Comparison of ENCODE assay signal across 13 mouse cellular contexts in the genomic region with DNA sequence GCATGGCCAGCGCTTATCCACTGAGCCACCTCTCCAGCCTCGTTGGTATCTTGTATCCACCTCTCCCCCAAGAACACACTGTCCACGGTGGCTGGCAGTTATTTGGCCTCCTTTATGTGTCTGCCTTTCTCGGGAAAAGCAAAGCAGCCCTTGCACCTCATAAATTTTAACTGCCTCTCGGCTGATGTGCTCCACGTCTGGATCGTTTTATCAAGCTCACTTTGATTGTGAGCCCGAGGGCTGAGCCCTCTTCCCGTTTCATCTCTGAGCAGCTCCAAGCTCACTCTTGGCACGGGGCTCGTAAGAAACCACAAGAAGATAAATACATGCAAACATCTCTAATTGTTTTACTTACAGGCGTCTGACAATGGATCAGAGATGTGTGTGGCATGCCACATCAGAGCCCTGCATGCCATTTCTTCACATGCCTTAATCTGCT.
DNase-seq lines count a peak whose midpoint lies in the region; ATAC-seq and TF ChIP-seq lines count a peak whose summit lies in the region.
"Had no signal": no experiment of that assay in that cellular context is flagged by ENCODE, and none has a peak within 500 bp of the region (broad histone marks: within the 10 kb centered on the region; RNA-seq: fewer than 3 reads in every experiment).

No protein-coding gene starts in this region.

- H3K9ac ChIP-seq in hindbrain, embryonic 13.5 days: no peak overlapping the region
- no peak overlapping the region for H3K9ac ChIP-seq in hindbrain, embryonic 12.5 days
- H3K9ac ChIP-seq in midbrain, embryonic 12.5 days (replicated peaks): no peak overlapping the region
- H3K9ac ChIP-seq: neural tube, embryonic 12.5 days had no signal

- H3K4me1 ChIP-seq in hindbrain, embryonic 13.5 days (replicated peaks): peaks cover 35% of the 10 kb centered on the region
- H3K4me1 ChIP-seq in hindbrain, embryonic 12.5 days: peaks cover 17% of the 10 kb centered on the region
- peaks cover 27% of the 10 kb centered on the region for H3K4me1 ChIP-seq in limb, embryonic 10.5 days
- H3K4me1 ChIP-seq in midbrain, embryonic 12.5 days: peaks cover 7% of the 10 kb centered on the region; the same call in 1 of the 2 replicates
- H3K4me1 ChIP-seq: heart, embryonic 10.5 days had no signal

- no peak overlapping the region for H3K4me3 ChIP-seq in hindbrain, embryonic 13.5 days
- no peak overlapping the region for H3K4me3 ChIP-seq in hindbrain, embryonic 12.5 days
- no peak overlapping the region for H3K4me3 ChIP-seq in limb, embryonic 10.5 days
- H3K4me3 ChIP-seq in midbrain, embryonic 12.5 days: no peak overlapping the region
- H3K4me3 ChIP-seq: gastrocnemius, adult 2 months; heart, embryonic 10.5 days; neural tube, embryonic 12.5 days had no signal

- ATAC-seq in hindbrain, embryonic 13.5 days (ENCODE audit: low FRiP score): no peak
- ATAC-seq in hindbrain, embryonic 12.5 days (ENCODE audit: low FRiP score): no peak
- no peak for ATAC-seq in midbrain, embryonic 12.5 days (ENCODE audit: low FRiP score, low read depth)
- ATAC-seq: hindbrain, embryonic 16.5 days had no signal

- peak overlapping the region; percentile 64 for H3K27ac ChIP-seq in hindbrain, embryonic 13.5 days
- H3K27ac ChIP-seq in hindbrain, embryonic 12.5 days: no peak overlapping the region
- no peak overlapping the region for H3K27ac ChIP-seq in limb, embryonic 10.5 days
- H3K27ac ChIP-seq in midbrain, embryonic 12.5 days (replicated peaks): 0 out of 2 replicates have a peak overlapping the region, but pooled peaks have one; percentile 35
- H3K27ac ChIP-seq: gastrocnemius, adult 2 months; heart, embryonic 10.5 days; neural tube, embryonic 12.5 days had no signal

- WGBS in hindbrain, embryonic 13.5 days: 45% methylated on average over 12 of the region's 12 CpGs
- WGBS in hindbrain, embryonic 12.5 days: 59% methylated on average over 12 of the region's 12 CpGs
- WGBS in limb, embryonic 10.5 days: 19% methylated on average over 12 of the region's 12 CpGs
- 53% methylated on average over 12 of the region's 12 CpGs for WGBS in midbrain, embryonic 12.5 days

- no peaks in the 10 kb centered on the region for H3K36me3 ChIP-seq in hindbrain, embryonic 13.5 days
- no peaks in the 10 kb centered on the region for H3K36me3 ChIP-seq in hindbrain, embryonic 12.5 days
- H3K36me3 ChIP-seq in limb, embryonic 10.5 days: no peaks in the 10 kb centered on the region
- H3K36me3 ChIP-seq in midbrain, embryonic 12.5 days: no peaks in the 10 kb centered on the region
- H3K36me3 ChIP-seq: heart, embryonic 10.5 days; neural tube, embryonic 12.5 days had no signal

- no peak for TF ChIP-seq CTCF in brain, embryonic 14.5 days (IDR thresholded peaks at IDR 0.05; ENCODE audit: borderline replicate concordance, extremely low read depth, insufficient read depth, insufficient read length)

- H3K27me3 ChIP-seq in hindbrain, embryonic 13.5 days: 0 out of 2 replicates have a peak, but pooled peaks cover 16% of the 10 kb centered on the region
- peaks cover 12% of the 10 kb centered on the region; the same call in 1 of the 2 replicates for H3K27me3 ChIP-seq in hindbrain, embryonic 12.5 days
- peaks cover 26% of the 10 kb centered on the region for H3K27me3 ChIP-seq in limb, embryonic 10.5 days (ENCODE audit: low read depth, poor library complexity, severe bottlenecking)
- H3K27me3 ChIP-seq in midbrain, embryonic 12.5 days: peaks cover 8% of the 10 kb centered on the region
- H3K27me3 ChIP-seq: neural tube, embryonic 12.5 days had no signal

- no peak overlapping the region for H3K4me2 ChIP-seq in hindbrain, embryonic 13.5 days
- no peak overlapping the region for H3K4me2 ChIP-seq in hindbrain, embryonic 12.5 days (replicated peaks)
- H3K4me2 ChIP-seq in midbrain, embryonic 12.5 days (replicated peaks): no peak overlapping the region
- H3K4me2 ChIP-seq: neural tube, embryonic 12.5 days had no signal

- peak; percentile 76 for DNase-seq in brain, embryonic 14.5 days (ENCODE audit: low read depth)
- peak; percentile 69 for DNase-seq in limb, embryonic 10.5 days (ENCODE audit: low spot score)
- DNase-seq in yolk sac, embryonic 10.5 days (ENCODE audit: low spot score): no peak
- DNase-seq in thymus, postnatal 14 days: no peak
- DNase-seq: cerebellum, adult 9-11 months; gastrocnemius, adult 2 months; kidney, postnatal 36 days had no signal

- H3K9me3 ChIP-seq in hindbrain, embryonic 13.5 days: no peaks in the 10 kb centered on the region
- no peaks in the 10 kb centered on the region for H3K9me3 ChIP-seq in hindbrain, embryonic 12.5 days (replicated peaks)
- no peaks in the 10 kb centered on the region for H3K9me3 ChIP-seq in limb, embryonic 10.5 days (replicated peaks)
- no peaks in the 10 kb centered on the region for H3K9me3 ChIP-seq in midbrain, embryonic 12.5 days
- H3K9me3 ChIP-seq: heart, embryonic 10.5 days; neural tube, embryonic 12.5 days had no signal

- no peak for TF ChIP-seq POLR2A in brain, embryonic 14.5 days (IDR thresholded peaks at IDR 0.05; ENCODE audit: borderline replicate concordance, extremely low read depth, insufficient read depth, insufficient read length, poor library complexity, severe bottlenecking)

Comparison
In these comparisons a context has a peak if more than half of its experiments do, and no peak if none do; other contexts are left out.
1. H3K27ac ChIP-seq: peak in hindbrain, embryonic 13.5 days (single experiment) and midbrain, embryonic 12.5 days (single experiment); none in hindbrain, embryonic 12.5 days (single experiment) and limb, embryonic 10.5 days (single experiment).
2. DNase-seq: peak in brain, embryonic 14.5 days (single experiment) and limb, embryonic 10.5 days (single experiment); none in yolk sac, embryonic 10.5 days (single experiment) and thymus, postnatal 14 days (single experiment).